Mouse (Mus musculus): ENCODE data around the gene Tbxa2r. TPM values are rescaled to one million over a fixed set of nuclear protein-coding genes. Genes with fewer than 3 reads are reported as not detected.

The Tbxa2r gene
- polyA plus RNA-seq, 2 experiments, result 1.9 to 2.4 TPM

DNA sequence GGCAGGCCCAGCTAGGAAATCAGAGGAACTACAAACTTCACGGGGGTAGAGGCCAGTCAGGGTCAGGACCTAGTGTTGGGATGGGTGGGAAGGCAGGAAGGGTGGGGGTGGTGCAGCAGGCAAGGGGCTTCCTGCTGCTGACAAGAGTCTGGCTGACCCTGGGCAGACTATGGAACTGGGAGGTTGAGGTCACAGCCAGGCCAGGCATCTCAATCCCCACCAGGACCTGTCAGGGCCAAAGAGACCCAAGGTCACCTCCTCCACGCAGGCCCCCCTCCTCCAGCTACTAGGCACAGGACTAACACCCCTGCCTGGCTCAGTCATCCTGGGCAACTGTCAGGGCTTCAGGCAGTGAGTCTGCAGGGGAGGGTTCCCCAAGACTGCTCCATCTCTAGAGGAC, 572 bp upstream of the Tbxa2r start:
- DNase-seq (ENCODE audit: low read depth in 3 of 3, low spot score in 3 of 3), result no peak
- Histone ChIP-seq H3K9me3 (ENCODE audit: control insufficient read depth, low read length) (no peaks in the 10 kb centered on the region), H3K36me3 (replicated peaks; ENCODE audit: control insufficient read depth, insufficient read depth, low read depth) (peaks cover 43% of the 10 kb centered on the region), H3K27me3 (ENCODE audit: control insufficient read depth, insufficient read depth, low read length) (no peaks in the 10 kb centered on the region; the same call in 1 of the 2 replicates), H3K4me2 (ENCODE audit: low read depth) (no peak overlapping the region), H3K27ac (no peak overlapping the region), H3K9ac (replicated peaks) (no peak overlapping the region), H3K4me1 (replicated peaks; ENCODE audit: control insufficient read depth in 2 of 2, insufficient read depth in 2 of 2, low read length in 1 of 2) (peaks cover 0 to 5% of the 10 kb centered on the region in 2 experiments; a peak in 2 of 4 replicates), H3K4me3 (ENCODE audit: insufficient read depth in 1 of 2, low read depth in 2 of 2, low read length in 2 of 2) (no peak overlapping the region)
- TF ChIP-seq EP300 (IDR thresholded peaks at IDR 0.05; ENCODE audit: low read depth), result no peak
- TF ChIP-seq CTCF (IDR thresholded peaks at IDR 0.05; ENCODE audit: low read depth), result no peak
- peak; percentile 6; the same call in 1 of the 2 replicates for ATAC-seq (ENCODE audit: insufficient read depth)
- 23% methylated on average over 2 of the region's 2 CpGs for whole genome bisulfite sequencing (ENCODE audit: insufficient replicate concordance)

- Histone ChIP-seq H3K27me3 (ENCODE audit: control insufficient read depth, insufficient read depth, low read length) (no peaks in the 10 kb centered on the region; the same call in 1 of the 2 replicates), H3K4me1 (replicated peaks; ENCODE audit: control insufficient read depth in 2 of 2, insufficient read depth in 2 of 2, low read length in 1 of 2) (peaks cover 0 to 5% of the 10 kb centered on the region in 2 experiments; a peak in 2 of 4 replicates), H3K9me3 (ENCODE audit: control insufficient read depth, low read length) (no peaks in the 10 kb centered on the region), H3K4me2 (ENCODE audit: low read depth) (peak overlapping the region; percentile 18; the same call in 1 of the 2 replicates), H3K4me3 (ENCODE audit: insufficient read depth in 1 of 2, low read depth in 2 of 2, low read length in 2 of 2) (no peak overlapping the region), H3K36me3 (replicated peaks; ENCODE audit: control insufficient read depth, insufficient read depth, low read depth) (peaks cover 29% of the 10 kb centered on the region), H3K27ac (no peak overlapping the region), H3K9ac (replicated peaks) (no peak overlapping the region)
- TF ChIP-seq EP300 (IDR thresholded peaks at IDR 0.05; ENCODE audit: low read depth), result no peak
- TF ChIP-seq CTCF (IDR thresholded peaks at IDR 0.05; ENCODE audit: low read depth), result no peak
- ATAC-seq (ENCODE audit: insufficient read depth) (no peak), DNase-seq (ENCODE audit: low read depth in 3 of 3, low spot score in 3 of 3) (no peak)
- WGBS (ENCODE audit: insufficient replicate concordance), result 59% methylated on average over 10 of the region's 10 CpGs
Measured at GRCm38 (mm10) chr10:81329194-81329975, 854 bp downstream of the Tbxa2r start.

GRCm38 (mm10) chr10:81330007-81330406, 1.5 kb downstream of the Tbxa2r start:
- no peak overlapping the region for H3K27ac ChIP-seq
- peaks cover 0 to 5% of the 10 kb centered on the region in 2 experiments; a peak in 2 of 4 replicates for H3K4me1 ChIP-seq (replicated peaks; ENCODE audit: control insufficient read depth in 2 of 2, insufficient read depth in 2 of 2, low read length in 1 of 2)
- no peak overlapping the region for H3K4me3 ChIP-seq (ENCODE audit: insufficient read depth in 1 of 2, low read depth in 2 of 2, low read length in 2 of 2)
- no peaks in the 10 kb centered on the region; the same call in 1 of the 2 replicates for H3K27me3 ChIP-seq (ENCODE audit: control insufficient read depth, insufficient read depth, low read length)
- DNase-seq (ENCODE audit: low read depth in 3 of 3, low spot score in 3 of 3) (no peak), ATAC-seq (ENCODE audit: insufficient read depth) (no peak)
- H3K9ac ChIP-seq (replicated peaks), result no peak overlapping the region
- no peak overlapping the region for H3K4me2 ChIP-seq (ENCODE audit: low read depth)
- H3K36me3 ChIP-seq (replicated peaks; ENCODE audit: control insufficient read depth, insufficient read depth, low read depth), result peaks cover 22% of the 10 kb centered on the region
- H3K9me3 ChIP-seq (ENCODE audit: control insufficient read depth, low read length), result no peaks in the 10 kb centered on the region
- TF ChIP-seq EP300 (IDR thresholded peaks at IDR 0.05; ENCODE audit: low read depth), result no peak
- TF ChIP-seq CTCF (IDR thresholded peaks at IDR 0.05; ENCODE audit: low read depth), result no peak
- 61% methylated on average over 4 of the region's 4 CpGs for WGBS (ENCODE audit: insufficient replicate concordance)

GRCm38 (mm10) chr10:81332277-81332676, 3.7 kb downstream of the Tbxa2r start:
- TF ChIP-seq CTCF (IDR thresholded peaks at IDR 0.05; ENCODE audit: low read depth) (no peak), EP300 (IDR thresholded peaks at IDR 0.05; ENCODE audit: low read depth) (no peak)
- H3K4me3 ChIP-seq (ENCODE audit: insufficient read depth in 1 of 2, low read depth in 2 of 2, low read length in 2 of 2), result no peak overlapping the region
- no peaks in the 10 kb centered on the region; the same call in none of the 2 replicates for H3K36me3 ChIP-seq (replicated peaks; ENCODE audit: control insufficient read depth, insufficient read depth, low read depth)
- peaks cover 0 to 5% of the 10 kb centered on the region in 2 experiments; a peak in 2 of 4 replicates for H3K4me1 ChIP-seq (replicated peaks; ENCODE audit: control insufficient read depth in 2 of 2, insufficient read depth in 2 of 2, low read length in 1 of 2)
- no peak overlapping the region for H3K9ac ChIP-seq (replicated peaks)
- no peaks in the 10 kb centered on the region; the same call in 1 of the 2 replicates for H3K27me3 ChIP-seq (ENCODE audit: control insufficient read depth, insufficient read depth, low read length)
- H3K4me2 ChIP-seq (ENCODE audit: low read depth), result no peak overlapping the region
- no peak overlapping the region for H3K27ac ChIP-seq
- H3K9me3 ChIP-seq (ENCODE audit: control insufficient read depth, low read length), result no peaks in the 10 kb centered on the region
- DNase-seq (ENCODE audit: low read depth in 3 of 3, low spot score in 3 of 3), result no peak
- WGBS (ENCODE audit: insufficient replicate concordance), result 55% methylated on average over 29 of the region's 29 CpGs
- ATAC-seq (ENCODE audit: insufficient read depth), result no peak

- Histone ChIP-seq H3K4me2 (ENCODE audit: low read depth) (no peak overlapping the region), H3K27ac (no peak overlapping the region), H3K4me1 (replicated peaks; ENCODE audit: control insufficient read depth in 2 of 2, insufficient read depth in 2 of 2, low read length in 1 of 2) (no peaks in the 10 kb centered on the region), H3K9me3 (ENCODE audit: control insufficient read depth, low read length) (no peaks in the 10 kb centered on the region), H3K9ac (replicated peaks) (no peak overlapping the region), H3K36me3 (replicated peaks; ENCODE audit: control insufficient read depth, insufficient read depth, low read depth) (no peaks in the 10 kb centered on the region), H3K4me3 (ENCODE audit: insufficient read depth in 1 of 2, low read depth in 2 of 2, low read length in 2 of 2) (no peak overlapping the region), H3K27me3 (ENCODE audit: control insufficient read depth, insufficient read depth, low read length) (no peaks in the 10 kb centered on the region; the same call in 1 of the 2 replicates)
- no peak for TF ChIP-seq EP300 (IDR thresholded peaks at IDR 0.05; ENCODE audit: low read depth)
- no peak for TF ChIP-seq CTCF (IDR thresholded peaks at IDR 0.05; ENCODE audit: low read depth)
- 69% methylated on average over 11 of the region's 11 CpGs for WGBS (ENCODE audit: insufficient replicate concordance)
- ATAC-seq (ENCODE audit: insufficient read depth) (no peak), DNase-seq (ENCODE audit: low read depth in 3 of 3, low spot score in 3 of 3) (no peak)
Measured at GRCm38 (mm10) chr10:81334324-81334723, 5.8 kb downstream of the Tbxa2r start.
